Mouse (Mus musculus): ENCODE data around the gene Abca7.

The Abca7 gene

GRCm38 (mm10) chr10:79974087-79974486 lies 22.2 kb upstream of the Abca7 start:
- no peak for DNase-seq (ENCODE audit: low read depth, low spot score)

DNA sequence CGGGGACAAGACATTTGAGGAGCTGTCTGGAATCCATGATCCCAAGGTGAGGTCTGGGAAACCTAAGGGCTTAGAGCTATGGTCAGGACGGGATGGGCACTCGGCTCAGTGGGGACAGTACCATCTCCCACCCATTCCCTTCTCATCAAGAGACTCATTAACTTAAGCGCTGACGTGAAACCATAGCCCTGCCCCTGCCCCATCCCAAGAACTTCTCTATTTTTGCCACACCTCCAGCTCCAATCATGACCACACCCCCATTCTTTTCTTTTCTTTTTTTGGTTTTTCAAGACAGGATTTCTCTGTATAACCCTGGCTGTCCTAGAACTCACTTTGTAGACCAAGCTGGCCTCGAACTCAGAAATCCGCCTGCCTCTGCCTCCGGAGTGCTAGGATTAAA lies 21.6 kb upstream of the Abca7 start:
- no peak for DNase-seq (ENCODE audit: low read depth, low spot score)

DNA sequence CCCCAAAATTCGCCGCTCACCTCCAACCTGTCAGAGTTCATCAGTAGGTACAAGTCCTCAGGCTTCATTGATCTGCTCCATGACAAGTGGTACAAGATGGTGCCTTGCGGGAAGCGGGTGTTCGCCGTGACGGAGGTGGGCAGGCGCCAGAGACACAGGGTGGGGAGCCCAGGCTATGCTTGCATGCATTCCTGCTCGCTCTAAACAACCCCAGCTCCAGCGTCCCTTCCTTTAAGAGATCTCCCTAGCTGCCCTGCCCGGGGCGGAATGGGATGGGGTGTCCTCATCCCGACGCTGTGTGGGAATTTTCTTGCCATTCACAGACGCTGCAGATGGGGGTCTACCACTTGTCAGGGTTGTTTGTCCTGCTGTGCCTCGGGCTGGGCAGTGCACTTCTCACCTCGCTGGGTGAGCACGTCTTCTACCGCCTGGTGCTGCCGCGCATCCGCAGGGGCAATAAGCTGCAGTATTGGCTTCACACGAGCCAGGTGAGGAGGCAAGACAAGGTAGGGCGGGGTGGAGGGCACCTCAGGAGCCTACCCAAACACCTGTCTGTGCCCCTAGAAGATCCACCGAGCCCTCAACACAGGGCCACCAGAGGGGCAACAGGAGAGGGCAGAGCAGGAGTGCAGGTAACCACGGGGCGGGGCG lies 20.1 kb upstream of the Abca7 start:
- DNase-seq (ENCODE audit: low read depth, low spot score): no peak

DNA sequence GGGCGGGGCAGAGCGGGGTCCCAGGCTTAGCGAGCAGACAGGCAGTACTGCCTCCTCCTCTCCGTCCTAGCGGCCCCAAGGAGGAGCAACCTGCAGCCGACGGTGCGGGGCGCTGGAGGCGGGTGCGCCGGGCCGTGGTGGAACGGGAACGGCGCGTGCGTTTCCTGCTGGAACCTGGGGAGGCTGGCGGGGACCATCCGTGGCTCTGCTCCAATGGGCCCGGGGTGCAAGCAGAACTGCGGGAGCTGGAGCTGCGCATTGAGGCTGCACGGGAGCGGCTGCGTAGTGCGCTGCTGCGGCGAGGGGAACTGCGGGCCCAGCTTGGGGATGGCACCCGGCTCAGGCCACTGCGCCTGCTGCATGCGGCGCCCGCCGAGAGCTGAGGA lies 19.6 kb upstream of the Abca7 start:
- DNase-seq (ENCODE audit: low read depth, low spot score): no peak

DNA sequence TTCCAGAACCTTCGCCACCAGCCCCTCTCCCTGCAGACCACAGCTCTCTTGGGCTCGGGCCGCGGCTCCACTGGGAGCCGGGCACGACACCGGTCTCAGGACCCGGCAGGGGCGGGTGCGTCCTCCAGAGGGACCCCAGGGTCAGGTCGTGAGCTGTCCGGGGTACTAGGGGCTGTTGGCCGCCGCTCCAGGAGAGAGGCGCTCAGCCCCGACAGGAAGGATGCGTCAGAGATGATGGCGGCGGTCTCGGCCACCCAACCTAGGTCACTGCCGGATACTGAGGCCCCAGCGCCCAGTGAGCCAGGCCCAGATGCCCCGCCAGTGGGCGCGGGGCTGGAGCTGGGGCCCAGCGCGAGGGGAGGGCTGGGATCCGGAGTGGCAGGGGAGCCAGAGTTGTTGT lies 19.0 kb upstream of the Abca7 start:
- no peak for DNase-seq (ENCODE audit: low read depth, low spot score)

GRCm38 (mm10) chr10:79978061-79978460 lies 18.2 kb upstream of the Abca7 start:
- no peak for DNase-seq (ENCODE audit: low read depth, low spot score)

DNA sequence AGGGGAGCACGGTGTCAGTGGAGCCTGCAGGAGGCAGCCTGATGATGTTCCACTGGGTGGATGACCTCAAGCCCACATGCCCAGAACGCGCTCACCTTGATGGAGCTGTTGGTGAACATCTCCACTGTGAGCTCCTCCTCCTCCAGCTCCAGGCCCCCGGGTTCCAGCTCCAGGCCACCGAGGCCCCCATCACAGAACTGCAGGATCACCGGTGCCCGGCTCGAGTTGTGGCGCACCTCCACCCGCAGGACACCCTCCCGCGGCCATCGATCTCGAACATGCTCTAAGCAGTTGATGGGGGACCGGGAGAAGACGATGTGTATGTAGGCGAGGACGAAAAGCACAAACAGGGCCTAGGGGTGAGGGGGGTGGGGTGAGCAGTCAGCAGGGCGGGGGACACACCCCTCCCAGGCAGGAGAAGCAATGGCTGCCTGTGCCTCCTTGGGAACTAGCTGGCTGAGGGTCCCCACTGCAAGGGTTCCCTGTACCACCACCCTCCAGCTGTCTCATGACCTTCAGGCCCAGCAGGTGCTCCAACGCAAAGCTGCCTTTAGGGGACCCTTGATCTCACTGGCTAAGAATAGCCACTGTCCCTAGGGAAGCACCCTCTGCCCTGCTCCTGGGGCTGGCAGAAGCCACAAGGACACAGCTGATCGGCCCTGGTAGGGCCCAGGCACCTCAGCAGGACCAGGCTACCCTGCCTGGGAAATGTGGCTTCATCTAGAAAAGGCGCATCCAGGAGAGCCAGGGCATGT lies 16.7 kb upstream of the Abca7 start:
- DNase-seq (ENCODE audit: low read depth, low spot score): no peak

- DNase-seq (ENCODE audit: low read depth, low spot score): no peak
Measured at GRCm38 (mm10) chr10:79983205-79983604, 13.1 kb upstream of the Abca7 start.

DNA sequence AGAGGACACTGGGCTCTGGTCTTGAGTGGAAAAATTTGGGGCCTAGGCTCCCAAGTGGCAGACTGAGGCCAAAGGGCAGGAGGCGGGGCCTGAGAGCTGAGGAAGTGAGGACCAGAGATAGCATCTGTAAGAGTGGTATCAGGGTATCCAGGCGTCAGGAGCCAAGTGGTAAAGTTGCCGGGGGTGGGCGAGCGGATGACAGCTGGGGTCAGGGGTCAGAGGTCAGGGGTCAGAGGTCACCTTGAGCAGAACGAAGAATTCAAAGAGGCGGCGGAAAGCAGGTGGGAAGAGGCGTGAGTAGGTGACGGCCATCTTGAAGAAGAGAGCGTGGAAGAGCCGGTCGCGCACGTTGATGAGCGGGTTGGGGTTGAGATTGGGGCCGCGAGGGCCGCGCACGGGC lies 12.6 kb upstream of the Abca7 start:
- peak; percentile 82 for DNase-seq (ENCODE audit: low read depth, low spot score)

DNA sequence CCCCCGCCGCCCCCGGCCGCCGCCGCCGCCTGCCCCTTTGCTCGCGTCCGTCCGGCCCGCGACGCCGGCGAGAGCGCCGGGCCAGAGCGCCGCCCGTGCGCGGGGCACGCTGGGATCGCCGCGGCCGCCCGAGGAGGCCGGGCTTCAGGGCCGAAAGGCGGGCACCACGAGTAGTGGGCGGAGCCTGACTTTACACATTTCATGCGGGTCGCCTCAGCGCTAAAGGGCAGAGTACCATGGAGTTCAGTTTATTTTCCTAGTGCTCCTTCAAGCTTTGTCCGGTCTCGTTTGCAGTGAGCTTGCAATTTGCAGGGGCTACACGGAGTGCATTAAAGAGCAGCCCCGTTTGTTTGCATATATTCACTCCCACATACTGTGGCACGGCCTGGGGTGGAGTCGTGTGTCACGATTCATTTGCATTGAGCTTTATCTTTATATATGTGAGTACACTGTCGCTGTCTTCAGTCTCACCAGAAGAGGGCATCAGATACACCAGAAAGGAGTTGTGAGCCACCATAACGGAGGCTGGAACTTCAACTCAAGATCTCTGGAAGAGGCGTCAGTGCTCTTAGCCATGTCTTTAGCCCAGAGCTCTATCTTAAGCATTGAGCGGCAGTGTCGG lies 12.0 kb upstream of the Abca7 start, which contains the start of gene Tmem259:
Gene Tmem259 (minus strand): TSS at position 136 of the 622 bp plus-strand sequence.
- DNase-seq (ENCODE audit: low read depth, low spot score): peak; percentile 89

DNA sequence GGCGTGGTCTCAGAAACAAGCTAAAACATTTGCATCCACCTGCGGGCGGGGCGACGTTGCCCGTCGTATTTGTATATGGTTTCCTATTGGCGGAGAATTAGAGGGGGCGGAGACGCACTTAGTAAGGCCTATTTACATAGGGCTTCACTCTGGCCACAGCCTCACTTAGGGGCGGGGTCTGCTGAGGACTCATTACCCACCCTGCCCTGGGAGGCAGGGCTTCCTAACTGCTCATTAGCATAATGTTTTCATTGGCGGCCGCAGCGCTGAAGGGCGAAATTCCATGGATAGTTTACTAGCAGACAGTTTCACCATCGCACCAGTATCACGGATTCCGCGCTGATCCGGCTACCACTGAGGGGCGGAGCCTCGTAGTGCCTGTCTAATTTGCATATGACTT lies 11.4 kb upstream of the Abca7 start:
- DNase-seq (ENCODE audit: low read depth, low spot score): peak; percentile 98

DNA sequence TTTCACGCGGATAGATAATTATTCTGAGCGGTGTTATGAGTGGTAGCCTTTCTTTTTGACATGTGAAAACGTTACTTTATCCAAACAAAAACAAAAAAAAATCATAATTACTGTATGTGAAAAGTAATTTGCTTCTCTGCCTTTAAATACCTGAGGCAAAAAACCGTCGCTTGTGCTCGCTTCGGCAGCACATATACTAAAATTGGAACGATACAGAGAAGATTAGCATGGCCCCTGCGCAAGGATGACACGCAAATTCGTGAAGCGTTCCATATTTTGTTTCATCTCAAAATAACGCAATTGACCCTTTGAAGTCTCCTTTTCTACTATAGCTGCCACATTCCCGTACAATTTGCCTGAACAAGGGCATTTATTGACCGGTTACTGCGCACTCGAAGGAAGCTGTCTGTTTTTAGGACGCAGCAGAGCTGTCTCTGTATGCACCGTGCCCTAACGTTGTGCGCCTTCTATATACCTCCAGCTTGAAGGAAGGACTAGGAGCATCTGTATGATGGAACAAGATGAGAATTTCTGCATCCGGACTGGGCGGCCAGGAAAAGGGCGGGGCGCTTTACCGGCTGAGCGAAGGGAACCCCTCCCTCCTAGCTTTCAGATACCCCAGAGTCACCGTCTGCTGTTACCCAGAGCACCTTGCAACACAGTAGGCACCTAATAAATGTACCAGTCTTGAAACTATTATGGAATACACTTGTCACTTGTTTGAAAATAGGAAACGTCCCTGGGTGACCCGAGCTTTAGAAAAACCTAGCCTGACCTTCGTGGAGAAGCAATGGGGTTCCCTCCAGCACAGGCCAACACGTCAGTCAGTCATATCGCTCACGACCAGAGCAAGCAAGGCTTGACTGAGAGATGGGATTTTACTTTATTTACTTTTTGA lies 10.7 kb upstream of the Abca7 start:
- peak; percentile 69 for DNase-seq (ENCODE audit: low read depth, low spot score)

DNA sequence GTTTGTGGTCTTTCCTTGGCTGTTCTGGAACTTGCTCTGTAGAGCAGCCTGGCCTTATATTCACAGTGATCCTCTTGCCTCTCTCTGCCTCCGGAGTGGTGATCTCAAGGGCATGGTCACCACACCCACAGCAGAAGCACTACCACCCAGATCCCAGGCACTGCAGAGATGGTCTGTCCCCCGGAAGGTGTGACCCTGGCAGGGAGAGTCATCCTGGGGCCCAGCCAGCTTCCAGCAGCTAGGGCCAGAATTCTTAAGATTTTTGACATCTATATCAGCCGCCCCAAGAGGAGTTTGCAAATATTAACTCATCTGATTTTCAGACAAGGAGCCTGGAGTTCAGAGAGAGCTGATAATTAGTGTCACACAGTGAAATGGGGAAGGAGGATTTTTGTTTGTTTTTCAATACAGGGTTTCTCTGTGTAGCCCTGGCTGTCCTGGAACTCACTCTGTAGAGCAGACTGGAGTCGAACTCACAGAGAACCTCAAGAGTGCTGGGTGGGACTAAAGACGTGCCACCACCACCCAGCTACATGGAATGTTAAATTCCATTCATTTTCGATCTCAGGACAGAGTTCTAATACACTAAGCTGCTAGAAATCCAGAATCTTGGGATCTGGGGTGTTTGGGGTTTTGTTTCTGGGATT lies 9.9 kb upstream of the Abca7 start:
- DNase-seq (ENCODE audit: low read depth, low spot score): no peak

GRCm38 (mm10) chr10:79986963-79987362 lies 9.3 kb upstream of the Abca7 start:
- DNase-seq (ENCODE audit: low read depth, low spot score): peak; percentile 94

DNA sequence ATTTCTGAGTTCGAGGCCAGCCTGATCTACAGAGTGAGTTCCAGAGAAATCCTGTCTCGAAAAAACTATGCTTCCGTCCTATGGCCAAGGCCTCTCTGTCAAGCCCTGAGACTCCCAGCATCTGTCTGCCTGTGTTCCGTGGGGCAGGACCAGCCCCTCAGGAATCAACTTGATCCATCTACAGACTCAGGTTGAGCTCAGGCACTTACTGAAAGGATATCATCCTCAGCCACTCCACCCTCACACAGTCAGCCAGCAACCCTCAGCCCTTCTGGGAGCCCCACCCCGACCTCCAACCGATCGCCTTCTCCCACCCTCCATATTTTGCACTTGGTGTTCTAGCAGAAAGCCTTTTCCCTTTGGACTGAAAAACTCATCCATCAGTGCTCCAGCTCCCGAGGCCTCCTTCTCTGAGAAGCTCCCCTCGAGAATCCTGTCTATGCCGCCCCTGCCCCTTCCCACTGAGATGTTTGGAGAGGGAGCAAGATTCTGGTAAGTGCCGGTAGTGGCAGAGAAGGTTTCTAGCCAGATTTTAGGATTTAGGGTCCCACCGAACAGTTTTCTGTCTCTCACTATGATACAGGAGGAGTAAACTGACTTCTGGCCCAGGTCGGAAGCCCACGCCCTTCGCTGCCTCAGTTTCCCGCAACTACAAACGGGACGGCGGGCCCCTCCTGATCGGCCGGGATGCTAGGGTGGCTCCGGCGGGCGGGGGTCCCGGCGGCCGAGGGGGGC lies 8.4 kb upstream of the Abca7 start:
- no peak for DNase-seq (ENCODE audit: low read depth, low spot score)

- peak; percentile 57 for DNase-seq (ENCODE audit: low read depth, low spot score)
Measured at GRCm38 (mm10) chr10:79988506-79989271, 7.6 kb upstream of the Abca7 start, which contains the start of gene Cnn2. Gene Cnn2 (plus strand): TSS chr10:79988584.

- no peak for DNase-seq (ENCODE audit: low read depth, low spot score)
Measured at GRCm38 (mm10) chr10:79989272-79989786, 7.0 kb upstream of the Abca7 start.

GRCm38 (mm10) chr10:79989870-79990269 lies 6.4 kb upstream of the Abca7 start:
- peak; percentile 66 for DNase-seq (ENCODE audit: low read depth, low spot score)

GRCm38 (mm10) chr10:79991099-79991498 lies 5.2 kb upstream of the Abca7 start:
- DNase-seq (ENCODE audit: low read depth, low spot score): no peak

DNA sequence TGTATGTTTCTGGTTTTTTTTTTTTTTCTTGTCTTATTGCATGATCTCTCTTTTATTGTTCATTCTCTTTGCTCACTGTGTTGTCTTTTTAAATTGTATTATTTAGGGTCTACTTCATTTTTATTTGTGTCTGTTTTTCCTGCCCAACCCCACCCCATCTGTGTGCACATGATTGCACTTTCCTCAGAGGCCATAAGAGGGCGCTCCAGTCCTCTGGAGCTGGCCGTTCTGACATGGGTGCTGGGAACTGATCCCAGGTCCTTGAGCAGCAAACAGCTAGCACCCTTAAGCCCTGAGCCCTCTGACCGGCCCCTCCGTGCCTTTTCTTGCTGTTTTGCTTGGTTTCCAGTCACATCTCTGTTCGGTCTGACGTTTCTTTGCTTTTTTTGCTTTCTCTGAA lies 4.7 kb upstream of the Abca7 start:
- no peak for DNase-seq (ENCODE audit: low read depth, low spot score)
